ENCODE assay signal across 8 mouse cellular contexts in genomic region chr17:35517526-35517925, GRCm38 (mm10). TPM values are rescaled to one million over a fixed set of nuclear protein-coding genes. Genes with fewer than 3 reads are reported as not detected.
DNase-seq lines count a peak whose midpoint lies in the region; ATAC-seq and TF ChIP-seq lines count a peak whose summit lies in the region.

No protein-coding gene starts in this region.

- H3K9ac ChIP-seq in heart, embryonic 11.5 days (ENCODE audit: low read depth, low read length), result peak overlapping the region; percentile 74
- H3K9ac ChIP-seq in liver, embryonic 13.5 days, result peak overlapping the region; percentile 83

- peak overlapping the region; percentile 90 for H3K4me2 ChIP-seq in heart, embryonic 11.5 days
- peak overlapping the region; percentile 89 for H3K4me2 ChIP-seq in liver, embryonic 13.5 days

- H3K9me3 ChIP-seq in G1E (replicated peaks), result no peaks in the 10 kb centered on the region
- no peaks in the 10 kb centered on the region for H3K9me3 ChIP-seq in heart, embryonic 11.5 days (replicated peaks; ENCODE audit: control insufficient read depth, low read length)
- H3K9me3 ChIP-seq in liver, embryonic 13.5 days (replicated peaks), result no peaks in the 10 kb centered on the region

- intact Hi-C loops in left cerebral cortex, postnatal 36 days (cut with DNase I), result no loop called here

- DNase-seq in embryo, embryonic 11 days, result peak; percentile 39
- no peak for DNase-seq in embryo, embryonic 10 days (ENCODE audit: low spot score)
- DNase-seq in G1E (ENCODE audit: low spot score), result peak; percentile 26
- DNase-seq in liver, embryonic 13.5 days, result no peak
- no peak for DNase-seq in right cerebral cortex, postnatal 36 days (ENCODE audit: low spot score in 2 of 2)
- no peak for DNase-seq in left cerebral cortex, postnatal 36 days (ENCODE audit: low spot score in 2 of 2)

- H3K36me3 ChIP-seq in G1E (replicated peaks), result peaks cover 72% of the 10 kb centered on the region
- no peaks in the 10 kb centered on the region; the same call in 1 of the 2 replicates for H3K36me3 ChIP-seq in heart, embryonic 11.5 days (ENCODE audit: control insufficient read depth, insufficient read depth, low read length)
- H3K36me3 ChIP-seq in liver, embryonic 13.5 days, result peaks cover 31% of the 10 kb centered on the region

- ATAC-seq in G1E (ENCODE audit: extremely low read depth, insufficient number of reproducible peaks, low FRiP score, poor library complexity, severe bottlenecking), result no peak
- no peak for ATAC-seq in heart, embryonic 11.5 days (replicated peaks; ENCODE audit: insufficient number of reproducible peaks, low FRiP score, low TSS enrichment)
- ATAC-seq in liver, embryonic 13.5 days (ENCODE audit: low read depth), result no peak
- ATAC-seq in granulocyte monocyte progenitor cell, adult 5-6 weeks (replicated peaks; ENCODE audit: poor library complexity, severe bottlenecking), result no peak

- peaks cover 42% of the 10 kb centered on the region for H3K4me1 ChIP-seq in G1E (ENCODE audit: insufficient read depth, low read depth, low read length)
- peaks cover 18% of the 10 kb centered on the region for H3K4me1 ChIP-seq in heart, embryonic 11.5 days (ENCODE audit: control insufficient read depth, insufficient read depth, low read length)
- H3K4me1 ChIP-seq in liver, embryonic 13.5 days (replicated peaks), result peaks cover 43% of the 10 kb centered on the region

- H3K27me3 ChIP-seq in G1E (ENCODE audit: insufficient read depth, low read length), result no peaks in the 10 kb centered on the region
- H3K27me3 ChIP-seq in heart, embryonic 11.5 days (ENCODE audit: control insufficient read depth, insufficient read depth, low read length), result no peaks in the 10 kb centered on the region
- no peaks in the 10 kb centered on the region for H3K27me3 ChIP-seq in liver, embryonic 13.5 days

- 11% methylated on average over 12 of the region's 12 CpGs for WGBS in heart, embryonic 11.5 days (ENCODE audit: insufficient replicate concordance)
- 14% methylated on average over 12 of the region's 12 CpGs for WGBS in liver, embryonic 13.5 days (ENCODE audit: insufficient replicate concordance)

- no peak for TF ChIP-seq CTCF in G1E (IDR thresholded peaks at IDR 0.05; ENCODE audit: low read depth, low read length)

- peak overlapping the region; percentile 41; the same call in 1 of the 2 replicates for H3K27ac ChIP-seq in heart, embryonic 11.5 days (ENCODE audit: low read depth, low read length)
- peak overlapping the region; percentile 83 for H3K27ac ChIP-seq in liver, embryonic 13.5 days

- peak overlapping the region; percentile 73 for H3K4me3 ChIP-seq in G1E (ENCODE audit: low read depth, low read length)
- H3K4me3 ChIP-seq in heart, embryonic 11.5 days (ENCODE audit: low read depth, low read length), result peak overlapping the region; percentile 70
- peak overlapping the region; percentile 79 for H3K4me3 ChIP-seq in liver, embryonic 13.5 days (replicated peaks)

RNA-seq across cellular contexts. Expression of gene Cchcr1, which starts 0.6 kb away (rescaled TPM):
- total RNA-seq in G1E (2014; fragmentation: Nextera tagmentation) (13.3 and 14.1 TPM in 2 replicates), G1E (2017) (12.3 and 12.5 TPM in 2 replicates)
- polyA plus RNA-seq in G1E (2012), result 18.7 and 19.3 TPM in 2 replicates
- 10.4 and 12.8 TPM in 2 replicates for polyA plus RNA-seq in heart, embryonic 11.5 days (2014; fragmentation: Nextera tagmentation; extraction: Ambion mirVana)
- polyA plus RNA-seq in liver, embryonic 13.5 days (2015; fragmentation: Nextera tagmentation; extraction: Ambion mirVana), result 7.5 and 8.8 TPM in 2 replicates
- 1.0 and 14.4 TPM in 2 replicates for total RNA-seq in granulocyte monocyte progenitor cell, adult 5-6 weeks (2014; fragmentation: Nextera tagmentation)
- total RNA-seq in granulocyte monocyte progenitor cell, adult 5-6 weeks (2017), result 2.7 and 5.3 TPM in 2 replicates
- 10 to 100 TPM; 10.1 to 15.2 TPM for total RNA-seq in left cerebral cortex, postnatal 36 days (2021)

RNA-seq across cellular contexts. Expression of gene Tcf19, which starts 0.9 kb away (rescaled TPM):
- total RNA-seq in G1E (2014; fragmentation: Nextera tagmentation) (67.4 and 74.5 TPM in 2 replicates), G1E (2017) (29.8 and 37.2 TPM in 2 replicates)
- 62.1 and 63.4 TPM in 2 replicates for polyA plus RNA-seq in G1E (2012)
- 47.6 and 51.1 TPM in 2 replicates for polyA plus RNA-seq in heart, embryonic 11.5 days (2014; fragmentation: Nextera tagmentation; extraction: Ambion mirVana)
- polyA plus RNA-seq in liver, embryonic 13.5 days (2015; fragmentation: Nextera tagmentation; extraction: Ambion mirVana), result 44.3 and 50.4 TPM in 2 replicates
- 20.3 and 23.9 TPM in 2 replicates for total RNA-seq in granulocyte monocyte progenitor cell, adult 5-6 weeks (2014; fragmentation: Nextera tagmentation)
- 5.3 and 8.6 TPM in 2 replicates for total RNA-seq in granulocyte monocyte progenitor cell, adult 5-6 weeks (2017)
- 10 to 100 TPM in 1 of 2 experiments, 1 to 10 TPM in 1; 9.0 to 13.4 TPM for total RNA-seq in left cerebral cortex, postnatal 36 days (2021)

RNA-seq across cellular contexts. Expression of gene Pou5f1, which starts 11.7 kb away (rescaled TPM):
- total RNA-seq in G1E (2014; fragmentation: Nextera tagmentation) (not detected in 2 replicates), G1E (2017) (0.11 TPM in 1 of 2 replicates, not detected in the other)
- polyA plus RNA-seq in G1E (2012), result not detected in 2 replicates
- polyA plus RNA-seq in heart, embryonic 11.5 days (2014; fragmentation: Nextera tagmentation; extraction: Ambion mirVana), result not detected in 2 replicates
- polyA plus RNA-seq in liver, embryonic 13.5 days (2015; fragmentation: Nextera tagmentation; extraction: Ambion mirVana), result not detected in 2 replicates
- 0.92 TPM in 1 of 2 replicates, not detected in the other for total RNA-seq in granulocyte monocyte progenitor cell, adult 5-6 weeks (2014; fragmentation: Nextera tagmentation)
- not detected in 2 replicates for total RNA-seq in granulocyte monocyte progenitor cell, adult 5-6 weeks (2017)
- not detected for total RNA-seq in left cerebral cortex, postnatal 36 days (2021)

RNA-seq across cellular contexts. Expression of gene Psors1c2, which starts 15.5 kb away (rescaled TPM):
- total RNA-seq in G1E (2014; fragmentation: Nextera tagmentation) (not detected in 2 replicates), G1E (2017) (0.22 TPM in 1 of 2 replicates, not detected in the other)
- polyA plus RNA-seq in G1E (2012), result 1.1 TPM in 2 replicates
- polyA plus RNA-seq in heart, embryonic 11.5 days (2014; fragmentation: Nextera tagmentation; extraction: Ambion mirVana), result 0.37 TPM in 1 of 2 replicates, not detected in the other
- 0.12 and 0.27 TPM in 2 replicates for polyA plus RNA-seq in liver, embryonic 13.5 days (2015; fragmentation: Nextera tagmentation; extraction: Ambion mirVana)
- not detected in 2 replicates for total RNA-seq in granulocyte monocyte progenitor cell, adult 5-6 weeks (2014; fragmentation: Nextera tagmentation)
- total RNA-seq in granulocyte monocyte progenitor cell, adult 5-6 weeks (2017), result not detected in 2 replicates
- total RNA-seq in left cerebral cortex, postnatal 36 days (2021), result 1 to 10 TPM in 1 of 2 experiments, under 1 TPM in 1; 0.79 to 2.5 TPM

RNA-seq across cellular contexts. Expression of gene Cdsn, which starts 34.4 kb away (rescaled TPM):
- total RNA-seq in G1E (2014; fragmentation: Nextera tagmentation), result not detected in 2 replicates
- not detected in 2 replicates for total RNA-seq in G1E (2017)
- not detected in 2 replicates for polyA plus RNA-seq in G1E (2012)
- 0.40 and 0.83 TPM in 2 replicates for polyA plus RNA-seq in heart, embryonic 11.5 days (2014; fragmentation: Nextera tagmentation; extraction: Ambion mirVana)
- not detected in 2 replicates for polyA plus RNA-seq in liver, embryonic 13.5 days (2015; fragmentation: Nextera tagmentation; extraction: Ambion mirVana)
- not detected in 2 replicates for total RNA-seq in granulocyte monocyte progenitor cell, adult 5-6 weeks (2014; fragmentation: Nextera tagmentation)
- total RNA-seq in granulocyte monocyte progenitor cell, adult 5-6 weeks (2017), result not detected in 2 replicates
- 1 to 10 TPM; 1.4 to 1.6 TPM for total RNA-seq in left cerebral cortex, postnatal 36 days (2021)

Comparison
In these comparisons a context has a peak if more than half of its experiments do, and no peak if none do; other contexts are left out.
1. DNase-seq: peak in embryo, embryonic 11 days (single experiment) and G1E (single experiment); none in embryo, embryonic 10 days (single experiment), liver, embryonic 13.5 days (single experiment), right cerebral cortex, postnatal 36 days (0 of 2) and left cerebral cortex, postnatal 36 days (0 of 2).
2. Peak in every context shown above with its lines, with median percentiles within 50 percentile points of each other: H3K4me3 ChIP-seq.